Mouse (Mus musculus): Measurements from ENCODE around the gene Gm10271. TPM values are rescaled to one million over a fixed set of nuclear protein-coding genes. Genes with fewer than 3 reads are reported as not detected.

Gm10271 gene
- total RNA-seq, 2 experiments from 2014 or later = not detected

GRCm38 (mm10) chr10:116977858-116978257 is 5.4 kb upstream of the Gm10271 start:
- DNase-seq = no peak

- DNase-seq = no peak
These were observed 5.0 kb upstream of the Gm10271 start for GRCm38 (mm10) chr10:116977455-116977854.

GRCm38 (mm10) chr10:116968741-116969140 is 3.7 kb downstream of the Gm10271 start:
- no peak for DNase-seq

- no peak for DNase-seq
These were observed 6.3 kb downstream of the Gm10271 start for GRCm38 (mm10) chr10:116966065-116966464.

- no peak for DNase-seq
These were observed 7.1 kb downstream of the Gm10271 start for GRCm38 (mm10) chr10:116965297-116965696.

GRCm38 (mm10) chr10:116964571-116964970 is 7.8 kb downstream of the Gm10271 start:
- no peak for DNase-seq

GRCm38 (mm10) chr10:116964084-116964483 is 8.3 kb downstream of the Gm10271 start:
- no peak for DNase-seq

GRCm38 (mm10) chr10:116962803-116963202 is 9.6 kb downstream of the Gm10271 start:
- no peak for DNase-seq

GRCm38 (mm10) chr10:116962152-116962551 is 10.3 kb downstream of the Gm10271 start:
- DNase-seq = no peak

GRCm38 (mm10) chr10:116957867-116958551 is 14.4 kb downstream of the Gm10271 start:
- DNase-seq = no peak

GRCm38 (mm10) chr10:116956483-116957158 is 15.8 kb downstream of the Gm10271 start:
- DNase-seq = no peak

GRCm38 (mm10) chr10:116955191-116955590 is 17.2 kb downstream of the Gm10271 start:
- DNase-seq = no peak

- DNase-seq = no peak
These were observed 21.5 kb downstream of the Gm10271 start for GRCm38 (mm10) chr10:116950886-116951285.

GRCm38 (mm10) chr10:116950009-116950769 is 22.2 kb downstream of the Gm10271 start, which contains the start of gene Rab3ip:
Gene Rab3ip, minus strand, starts transcription at chr10:116950769.
- peak; percentile 89 for DNase-seq

GRCm38 (mm10) chr10:116949111-116950008 is 23.0 kb downstream of the Gm10271 start:
- no peak for DNase-seq

- DNase-seq = no peak
These were observed 24.0 kb downstream of the Gm10271 start for GRCm38 (mm10) chr10:116948414-116948813.

GRCm38 (mm10) chr10:116944940-116945339 is 27.5 kb downstream of the Gm10271 start:
- no peak for DNase-seq

GRCm38 (mm10) chr10:116944144-116944543 is 28.3 kb downstream of the Gm10271 start:
- no peak for DNase-seq

GRCm38 (mm10) chr10:116943025-116943424 is 29.4 kb downstream of the Gm10271 start:
- no peak for DNase-seq

GRCm38 (mm10) chr10:116935028-116935427 is 37.4 kb downstream of the Gm10271 start:
- DNase-seq = no peak

- DNase-seq = no peak
These were observed 38.6 kb downstream of the Gm10271 start for GRCm38 (mm10) chr10:116933794-116934193.

- no peak for DNase-seq
These were observed 40.0 kb downstream of the Gm10271 start for GRCm38 (mm10) chr10:116932418-116932817.
